Mouse (Mus musculus) large intestine, adult 2 months (tissue): Measurements from ENCODE around the gene Pdzd8. TPM values are rescaled to one million over a fixed set of nuclear protein-coding genes. Genes with fewer than 3 reads are reported as not detected.

ENCODE experiments used
- DNase-seq: peaks from one replicate; pipeline ENCODE4 v3.0.0-alpha.2; 2012; ENCODE audit warnings: low read depth, low spot score
- WGBS: fragments of 180-500 bp; shearing (Covaris S2); methylation state at CpG from one replicate; pipeline ENCODE4 v1.1.7; 2018; 5-methylcytosine and 5-hydroxymethylcytosine counted together
- polyA plus RNA-seq: library from polyadenylated mRNA; depleted of rRNA; stranded (reverse); fragments of >200 nt; gene quantifications from 2 replicates; pipeline ENCODE4 v1.2.3, GENCODE M21; 2012; rRNA removed

Gene Pdzd8
- polyA plus RNA-seq = 3.6 and 8.1 TPM in 2 replicates

DNA sequence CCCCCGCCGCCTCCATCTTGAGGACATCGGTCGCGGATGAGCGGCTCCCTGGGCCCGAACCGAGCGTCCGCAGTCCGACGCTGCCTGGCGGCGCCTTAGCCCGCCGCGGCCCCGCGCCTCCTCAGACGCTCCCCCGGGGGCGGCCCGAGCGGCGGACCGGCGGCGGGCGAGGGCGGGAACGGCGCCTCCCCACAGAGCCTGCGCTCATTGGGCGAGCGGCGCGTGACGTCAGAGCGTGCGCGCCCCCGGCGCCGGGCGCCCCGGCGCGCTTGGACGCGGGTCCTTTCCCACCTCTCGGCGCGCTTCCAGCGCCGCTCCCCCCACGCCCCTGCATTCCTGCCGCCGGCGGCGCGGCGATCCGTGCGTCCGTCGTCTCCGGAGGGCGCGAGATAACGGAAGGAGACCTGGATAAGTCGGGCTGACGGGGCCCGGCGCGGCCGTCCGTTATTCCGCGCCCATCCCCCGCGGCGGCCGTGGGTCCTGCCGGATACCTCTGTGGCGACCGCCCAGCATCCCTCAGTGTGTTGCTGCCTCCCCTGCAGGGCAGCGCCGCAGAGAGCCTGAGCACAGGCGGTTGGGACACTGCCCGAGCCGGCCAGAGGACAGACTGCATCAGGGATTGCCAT lies at the start of gene Pdzd8:
Pdzd8 (minus strand) TSS at position 123 of the 626 bp plus-strand sequence.
- DNase-seq = no peak
- 1% methylated on average over 91 of the region's 91 CpGs for WGBS

DNA sequence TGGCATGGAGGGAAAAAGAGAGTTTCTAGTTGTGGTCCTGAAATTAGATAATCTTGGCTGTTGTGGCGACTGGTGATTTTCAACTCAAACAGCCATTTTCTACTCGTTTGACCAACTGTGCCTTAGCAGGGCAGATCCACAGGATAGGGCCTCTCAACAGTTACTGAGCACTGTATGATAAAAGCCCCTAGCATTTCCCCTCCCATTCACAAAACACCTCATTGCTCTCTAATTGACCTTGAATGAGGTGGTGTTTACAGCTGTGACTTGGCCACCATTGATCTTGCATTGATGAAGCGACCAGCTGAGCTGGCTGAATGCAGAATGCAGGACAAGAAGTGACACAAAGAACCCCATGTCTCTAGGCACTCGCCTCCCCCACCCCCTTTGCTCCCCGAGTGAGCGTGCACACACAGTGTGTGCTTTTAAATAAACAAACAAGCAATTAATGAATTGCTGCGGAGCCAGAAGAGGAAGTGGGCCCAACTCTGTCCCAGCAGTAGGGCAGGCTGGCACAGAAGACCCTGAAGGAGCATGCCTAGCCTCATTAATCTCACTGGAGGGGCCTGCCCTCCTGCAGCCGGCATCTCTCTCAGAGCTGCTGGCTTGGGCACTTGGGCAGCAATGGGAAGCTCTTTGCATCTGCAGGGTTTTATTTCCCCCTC lies 48.3 kb upstream of the Pdzd8 start:
- no peak for DNase-seq
- WGBS = 52% methylated on average over 8 of the region's 8 CpGs

DNA sequence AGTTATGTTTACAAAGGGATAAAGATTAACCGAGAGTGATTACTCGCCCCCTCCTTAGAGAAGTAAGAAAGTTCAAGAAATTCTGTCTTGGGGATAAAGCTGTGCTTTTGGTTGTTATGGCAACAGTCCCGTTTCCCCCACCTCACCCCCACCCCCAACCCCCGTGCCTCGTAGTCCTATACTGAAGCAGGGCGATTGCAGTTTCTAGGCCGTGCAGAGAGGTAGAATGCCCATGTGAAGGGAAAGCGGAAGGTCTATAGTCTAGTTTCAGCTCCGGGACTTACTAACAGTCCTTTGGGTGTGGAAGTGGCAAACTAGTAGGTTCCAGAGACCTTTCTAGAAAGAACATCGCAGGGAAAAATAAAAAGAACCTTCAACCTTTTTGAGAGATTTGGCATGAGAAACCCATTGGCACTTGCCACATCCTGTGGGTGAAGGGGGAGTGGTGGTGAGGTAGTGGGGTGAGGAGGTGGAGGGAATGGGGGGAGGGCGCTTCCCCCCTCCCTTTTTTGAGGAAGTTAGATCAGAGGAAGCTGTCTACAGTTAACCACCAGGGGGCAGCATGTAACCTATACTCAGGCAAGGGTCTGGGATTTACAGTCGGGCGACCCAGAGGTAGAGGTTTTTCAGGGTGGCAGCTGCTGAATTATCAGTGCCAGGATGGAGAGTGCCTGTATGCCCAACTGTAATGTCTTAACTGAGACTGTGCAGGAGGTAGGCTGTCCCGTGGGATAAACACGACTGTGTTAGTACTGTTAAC lies 43.4 kb upstream of the Pdzd8 start:
- 7% methylated on average over 15 of the region's 15 CpGs for WGBS
- no peak for DNase-seq

DNA sequence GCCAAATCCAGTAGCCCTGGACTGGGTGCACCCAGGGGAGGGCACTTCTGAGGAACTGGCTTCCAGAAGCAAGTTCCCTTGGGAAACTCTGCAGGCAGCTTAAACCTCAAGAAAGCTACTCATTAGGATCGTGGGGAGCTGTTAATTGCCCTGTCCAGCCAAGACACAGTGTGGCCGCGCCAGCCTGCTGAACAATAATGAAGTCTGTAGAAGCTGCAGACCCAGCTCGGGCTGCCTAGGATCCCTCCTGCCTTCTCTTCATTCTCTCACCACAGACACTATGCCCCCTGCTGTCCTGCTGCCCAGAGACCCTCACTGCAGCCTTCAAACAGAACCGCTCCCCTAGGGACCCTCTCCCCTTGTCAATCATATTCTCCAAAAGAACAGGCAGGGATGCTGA lies 42.8 kb upstream of the Pdzd8 start:
- no peak for DNase-seq
- 24% methylated on average over 5 of the region's 5 CpGs for WGBS

DNA sequence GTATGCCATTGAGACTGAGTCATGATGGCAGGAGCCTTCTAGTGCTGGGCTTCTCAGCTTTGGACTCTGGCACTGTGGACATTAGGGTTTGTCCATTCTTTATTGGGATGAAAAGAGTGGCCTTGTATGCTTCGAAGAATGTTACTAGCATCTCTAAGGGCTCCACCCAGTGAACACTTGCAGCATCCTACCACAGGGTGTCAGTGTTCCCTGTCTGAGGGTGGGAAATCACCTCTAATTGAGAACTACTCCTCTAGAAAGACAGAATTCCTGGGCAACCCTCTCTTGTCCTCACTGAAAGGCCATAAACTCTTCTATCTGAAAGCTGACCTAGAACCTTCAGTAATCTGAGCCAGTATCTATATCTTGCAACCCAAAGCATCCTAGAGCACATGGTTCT lies 41.6 kb upstream of the Pdzd8 start:
- WGBS = 31% methylated on average over 1 of the region's 1 CpGs
- DNase-seq = no peak

DNA sequence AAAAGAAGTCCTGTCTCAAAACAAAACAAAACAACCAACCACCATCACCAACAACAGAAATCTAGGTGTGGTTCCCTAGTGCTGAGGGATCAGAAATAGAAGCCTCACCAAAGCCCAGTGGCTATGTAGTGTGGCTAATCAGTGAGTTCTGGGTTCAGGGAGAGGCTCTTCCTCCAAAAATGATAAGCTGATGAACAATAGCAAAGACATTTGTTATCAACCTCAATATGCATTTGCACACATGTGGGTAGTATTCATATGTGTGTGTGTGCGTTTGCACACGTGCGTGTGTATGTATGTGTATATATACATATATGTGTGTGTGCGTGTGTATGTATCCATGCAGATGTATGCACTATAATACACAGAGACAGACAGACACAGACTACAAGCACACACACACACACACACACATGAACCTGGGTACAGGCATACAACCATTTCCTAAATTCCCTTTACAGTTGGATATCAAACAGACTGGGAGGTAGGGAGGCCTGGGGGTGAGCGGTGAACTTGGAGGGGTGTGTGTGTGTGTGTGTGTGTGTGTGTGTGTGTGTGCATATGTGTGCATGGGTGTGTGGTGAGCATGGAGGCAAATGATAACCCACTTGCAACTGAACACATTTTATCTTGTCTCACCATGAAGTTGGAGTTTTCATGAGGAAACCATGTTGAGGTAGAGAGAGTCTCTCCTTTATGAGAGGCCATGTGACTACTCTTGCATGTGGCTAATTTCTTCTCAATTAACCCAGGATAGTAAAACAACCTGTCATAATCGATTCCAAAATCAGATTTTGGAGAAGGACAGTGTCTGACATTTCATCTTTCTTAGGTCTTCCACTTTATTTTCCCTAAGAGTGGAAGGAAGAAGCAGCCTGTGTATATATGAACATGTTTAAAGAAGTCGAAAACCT lies 39.3 kb upstream of the Pdzd8 start:
- WGBS = 88% methylated on average over 7 of the region's 7 CpGs
- DNase-seq = no peak

DNA sequence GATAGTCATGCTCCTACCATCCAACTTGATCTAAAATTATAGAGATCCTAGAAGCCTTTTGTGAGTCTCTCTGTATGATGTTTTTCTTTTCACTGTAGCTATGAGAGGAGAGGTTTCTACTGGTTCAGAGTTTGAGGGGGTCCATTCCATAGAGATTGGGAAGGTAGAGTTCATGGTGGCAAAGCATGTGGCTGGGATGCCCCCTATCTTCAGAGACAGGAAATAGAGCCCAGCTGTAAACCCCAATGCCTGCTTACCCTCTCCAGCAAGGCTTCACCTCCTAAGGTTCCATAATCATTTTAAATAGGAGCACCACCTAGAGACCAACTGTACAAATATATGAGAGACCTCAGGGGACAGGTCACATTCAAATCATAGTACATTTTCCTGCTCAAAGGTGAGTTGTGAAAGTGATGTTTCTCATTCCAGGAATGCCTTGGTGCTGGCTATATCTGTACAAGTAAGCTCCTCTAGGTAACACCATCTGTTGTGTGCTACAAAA lies 36.9 kb upstream of the Pdzd8 start:
- no peak for DNase-seq

DNA sequence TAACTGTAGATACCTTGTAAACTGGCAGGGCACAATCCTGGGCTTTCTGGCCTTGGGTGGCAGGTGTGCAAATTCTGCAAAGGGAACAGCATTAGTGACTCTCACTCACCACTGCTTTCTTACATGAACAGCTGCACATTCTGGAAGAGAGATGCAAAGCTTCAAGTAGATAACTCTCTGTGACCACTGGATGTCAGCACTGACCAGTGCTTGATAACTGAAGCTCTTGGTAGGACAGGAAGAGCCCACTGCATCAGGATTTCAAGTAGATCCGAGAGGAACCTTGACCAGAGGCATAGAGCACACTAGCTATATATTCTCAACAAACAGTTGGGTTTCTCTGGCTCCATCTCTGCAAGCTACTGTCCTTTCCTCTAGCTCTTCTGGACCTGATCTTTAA lies 34.4 kb upstream of the Pdzd8 start:
- DNase-seq = no peak
- WGBS = 37% methylated on average over 1 of the region's 1 CpGs

DNA sequence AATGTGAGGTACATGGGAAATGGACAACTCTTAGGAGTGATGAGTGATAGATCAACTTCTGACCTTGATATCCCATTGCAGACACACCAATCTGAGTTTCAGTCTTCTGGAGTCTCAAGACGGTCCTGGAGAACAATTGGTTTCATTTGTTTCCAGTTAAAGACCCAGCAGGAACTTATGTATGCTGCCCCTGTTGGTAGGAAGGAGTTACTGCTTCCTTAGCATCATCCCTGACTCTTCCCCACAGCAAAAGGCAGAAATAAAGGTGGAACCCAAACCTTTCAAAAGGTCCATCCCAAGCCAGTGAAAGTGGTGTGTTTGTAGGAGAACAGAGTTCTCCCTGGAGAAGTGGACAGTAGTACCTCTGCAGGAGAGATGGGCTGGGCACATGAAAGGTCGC lies 30.9 kb upstream of the Pdzd8 start:
- WGBS = 79% methylated on average over 2 of the region's 2 CpGs
- no peak for DNase-seq

DNA sequence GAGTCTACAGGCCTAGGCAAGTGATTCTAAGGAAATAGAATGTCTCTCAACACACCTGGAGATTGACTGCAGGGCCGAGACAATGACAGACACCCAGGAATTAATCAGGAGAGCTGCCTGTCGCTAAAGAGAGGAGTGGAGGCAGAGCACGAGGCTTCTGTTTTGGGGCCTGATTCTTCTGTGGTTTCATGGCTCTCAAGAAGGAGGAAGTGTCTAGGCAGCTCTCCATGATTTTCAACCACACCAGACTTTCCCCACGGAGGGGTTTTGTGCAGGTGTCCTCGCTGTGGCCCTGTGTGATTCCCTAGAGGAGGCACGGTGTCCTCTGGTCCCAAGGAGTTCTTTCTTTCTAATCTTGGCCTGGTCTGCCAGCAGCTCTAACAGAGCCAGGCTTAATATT lies 29.4 kb upstream of the Pdzd8 start:
- DNase-seq = no peak
- WGBS = 84% methylated on average over 6 of the region's 6 CpGs

DNA sequence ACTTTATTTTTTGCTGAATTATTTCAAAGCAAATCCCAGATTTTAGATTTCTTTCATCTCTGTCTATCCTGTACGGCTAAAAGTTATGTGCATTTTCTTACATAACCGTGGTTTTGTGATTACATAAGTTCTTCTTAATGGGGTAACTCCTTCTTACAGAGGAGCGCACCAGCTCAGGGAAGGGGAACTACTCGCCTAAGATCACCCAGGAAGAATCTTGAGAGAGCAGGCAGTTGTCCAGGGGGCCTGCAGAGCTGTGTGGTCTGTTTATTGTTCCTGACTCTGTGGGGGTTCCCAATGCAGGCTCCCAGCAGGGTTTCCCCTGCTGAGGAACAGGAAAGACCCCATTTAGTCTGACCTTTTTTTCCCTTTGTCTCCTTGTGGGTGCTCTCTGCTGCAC lies 27.3 kb upstream of the Pdzd8 start:
- WGBS = 64% methylated on average over 4 of the region's 4 CpGs
- no peak for DNase-seq

DNA sequence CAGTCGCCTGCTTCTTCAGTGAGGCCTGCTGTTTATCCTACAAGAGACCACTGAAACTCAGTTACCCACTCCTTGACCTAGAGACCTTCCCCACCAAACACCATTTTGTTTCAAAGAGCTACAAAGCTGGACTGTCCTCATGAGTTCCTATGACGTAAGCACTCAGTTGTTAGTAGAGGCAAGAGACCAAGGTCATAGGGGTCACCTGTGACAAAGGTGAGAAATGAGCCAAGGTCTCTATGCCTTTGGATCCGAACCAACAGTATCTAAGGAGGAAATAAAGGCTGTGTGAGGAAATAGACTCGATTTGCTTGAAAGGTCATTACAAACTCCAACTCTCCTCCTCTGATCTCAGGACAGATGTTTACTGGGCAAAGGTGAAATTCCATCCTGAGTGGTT lies 25.4 kb upstream of the Pdzd8 start:
- 46% methylated on average over 4 of the region's 4 CpGs for WGBS
- DNase-seq = no peak

DNA sequence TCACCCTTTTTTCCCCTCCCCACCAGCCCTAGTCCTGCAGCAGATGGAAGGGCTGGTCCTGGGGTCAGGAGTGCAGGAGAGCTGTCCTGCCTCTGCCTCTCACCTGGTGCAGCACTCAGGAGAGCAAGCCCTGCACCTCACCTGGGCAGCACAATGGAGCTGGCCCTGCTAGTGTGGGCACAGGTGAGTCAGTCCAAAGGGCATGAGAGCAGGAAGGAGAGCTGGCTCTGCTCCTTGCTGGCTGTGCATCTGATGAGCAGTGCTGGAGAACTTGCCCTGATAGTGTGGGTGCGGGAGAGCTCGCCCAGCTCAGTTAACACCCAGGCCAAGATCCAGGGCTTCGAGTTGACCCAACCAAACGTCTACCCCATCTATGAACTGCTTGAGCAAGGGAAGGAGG lies 22.3 kb upstream of the Pdzd8 start:
- WGBS = 28% methylated on average over 4 of the region's 4 CpGs
- no peak for DNase-seq

DNA sequence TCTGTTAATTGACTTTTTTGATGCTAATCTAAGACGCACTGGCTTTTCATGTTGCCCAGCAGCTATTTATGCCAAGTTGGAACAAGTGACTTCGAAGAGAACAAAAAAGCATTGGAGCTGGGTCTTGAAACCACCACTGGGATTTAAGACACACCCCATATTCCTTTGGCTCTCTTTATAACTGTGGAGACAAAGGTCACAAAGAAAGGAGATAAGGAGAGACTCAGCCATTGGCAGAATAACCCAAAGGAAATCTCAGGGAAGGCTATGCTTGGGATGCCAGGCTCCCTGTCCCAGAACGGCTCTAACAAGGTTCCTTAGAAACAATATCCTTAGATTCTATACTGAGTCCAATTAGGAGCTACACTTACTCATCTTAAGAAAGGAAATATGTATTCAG lies 21.1 kb upstream of the Pdzd8 start:
- WGBS = 25% methylated on average over 3 of the region's 3 CpGs
- DNase-seq = peak; percentile 80

DNA sequence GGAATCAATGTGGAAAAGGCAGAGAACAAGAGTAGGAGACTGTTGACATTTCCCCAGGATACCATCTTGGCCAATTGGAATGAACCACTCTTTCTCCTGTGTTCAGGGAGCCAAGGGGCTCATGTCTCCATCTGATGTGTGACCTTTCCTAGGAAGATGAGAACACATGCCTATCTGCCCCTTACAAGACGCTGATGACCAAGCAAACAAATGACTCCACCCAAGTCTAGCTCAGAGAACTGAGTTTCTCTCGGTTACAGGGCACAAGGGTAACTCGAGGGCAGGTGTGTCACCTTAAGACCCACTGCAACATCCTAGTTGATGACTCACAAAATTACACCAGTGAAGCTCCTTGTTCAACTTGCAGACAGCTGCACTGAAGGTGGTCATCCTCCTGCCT lies 18.1 kb upstream of the Pdzd8 start:
- 44% methylated on average over 3 of the region's 3 CpGs for WGBS
- DNase-seq = no peak

DNA sequence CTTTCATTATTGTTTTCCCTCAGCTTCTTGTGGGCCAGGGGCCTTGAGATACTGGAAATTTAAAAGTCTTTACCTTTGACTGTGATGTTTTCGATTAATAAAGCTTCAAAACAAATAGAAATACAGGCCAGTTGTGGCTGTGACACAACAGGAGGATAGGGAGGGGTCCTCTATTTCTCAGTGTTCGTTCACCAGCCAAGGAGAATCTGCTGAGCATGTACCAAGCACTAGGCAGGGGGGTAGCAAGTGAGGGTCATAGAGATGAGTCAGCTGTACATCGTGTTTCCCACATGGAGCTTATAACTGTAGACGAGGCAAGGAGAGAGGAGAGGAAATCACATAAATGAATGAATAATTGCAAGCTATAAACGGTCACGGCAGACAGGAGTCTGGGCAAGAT lies 17.1 kb upstream of the Pdzd8 start:
- DNase-seq = no peak
- WGBS = 76% methylated on average over 6 of the region's 6 CpGs

DNA sequence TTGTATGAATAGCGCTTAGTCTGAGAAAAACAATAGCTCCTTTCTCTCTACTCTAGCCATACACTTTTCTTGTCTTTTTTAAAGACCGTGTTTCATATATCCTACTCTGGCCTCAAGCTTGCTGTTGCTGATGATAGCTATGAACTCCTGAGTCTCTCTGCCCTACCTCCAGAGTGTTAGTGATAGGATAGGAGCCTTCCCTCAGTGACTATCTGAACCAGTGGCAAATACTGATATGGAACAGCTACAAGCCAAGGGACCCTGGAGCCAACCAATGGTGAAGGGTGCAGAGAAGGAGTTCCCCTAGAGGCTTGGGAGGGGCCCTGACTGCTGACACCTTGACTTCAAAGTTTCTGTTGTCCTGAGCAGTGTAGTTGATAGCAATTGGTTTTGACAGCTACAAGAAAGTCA lies 14.9 kb upstream of the Pdzd8 start:
- DNase-seq = no peak
- WGBS = 35% methylated on average over 2 of the region's 2 CpGs

DNA sequence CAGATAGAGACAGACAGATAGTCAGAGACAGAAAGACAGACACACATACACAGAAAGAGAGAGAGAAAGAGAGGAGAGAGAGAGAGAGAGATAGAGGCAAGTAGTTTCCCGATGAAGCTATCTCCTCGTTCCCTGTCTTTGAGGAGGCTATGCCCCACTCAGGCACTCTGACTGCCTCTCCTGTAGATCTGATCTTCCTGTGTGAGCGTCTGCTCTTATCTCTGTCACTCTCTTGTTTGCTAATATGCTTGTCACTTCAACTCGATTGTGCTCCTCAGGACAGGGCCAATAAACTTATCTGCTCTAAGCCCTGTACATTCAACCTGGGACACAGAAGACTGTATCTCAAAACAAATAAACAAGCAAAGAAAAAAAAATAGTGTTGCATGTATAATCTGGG lies 13.6 kb upstream of the Pdzd8 start:
- DNase-seq = no peak
- 27% methylated on average over 4 of the region's 4 CpGs for WGBS

DNA sequence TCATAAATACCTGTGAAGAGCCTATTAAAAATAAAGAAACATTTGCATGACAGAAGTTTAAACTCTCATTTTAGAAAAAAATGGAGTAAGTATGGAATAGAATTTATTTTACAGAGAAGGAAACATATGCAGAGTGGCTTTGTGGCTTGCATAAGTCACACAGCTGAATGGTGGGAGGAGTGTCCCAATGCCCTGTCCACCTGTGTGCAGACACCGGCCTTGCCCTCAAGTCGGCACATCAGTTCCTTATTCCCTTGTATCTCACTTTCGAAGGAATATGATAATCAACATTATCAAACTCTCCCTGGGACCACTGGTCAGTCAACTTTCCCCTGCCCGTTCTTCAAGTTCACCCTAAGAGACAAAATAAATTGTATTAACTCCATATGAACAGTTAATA lies 12.3 kb upstream of the Pdzd8 start:
- 62% methylated on average over 4 of the region's 4 CpGs for WGBS
- no peak for DNase-seq
